ENCODE assay signal across 13 mouse cellular contexts in genomic region chr3:66977811-66978456, GRCm38 (mm10). TPM values are rescaled to one million over a fixed set of nuclear protein-coding genes. Genes with fewer than 3 reads are reported as not detected.
DNase-seq lines count a peak whose midpoint lies in the region; ATAC-seq and TF ChIP-seq lines count a peak whose summit lies in the region.
"Had no signal": no experiment of that assay in that cellular context is flagged by ENCODE, and none has a peak within 500 bp of the region (broad histone marks: within the 10 kb centered on the region; RNA-seq: fewer than 3 reads in every experiment).

No protein-coding gene starts in this region.

- no peaks in the 10 kb centered on the region for H3K9me3 ChIP-seq in forebrain, embryonic 10.5 days
- H3K9me3 ChIP-seq in forebrain, embryonic 16.5 days (ENCODE audit: control insufficient read depth, low read length): no peaks in the 10 kb centered on the region
- H3K9me3 ChIP-seq in midbrain, embryonic 11.5 days (ENCODE audit: control insufficient read depth, low read length): no peaks in the 10 kb centered on the region
- H3K9me3 ChIP-seq in stomach, postnatal 0 days (ENCODE audit: control insufficient read depth, low read length): no peaks in the 10 kb centered on the region
- H3K9me3 ChIP-seq: lung, embryonic 15.5 days had no signal

- peaks cover 100% of the 10 kb centered on the region for H3K27me3 ChIP-seq in forebrain, embryonic 10.5 days (ENCODE audit: poor library complexity, severe bottlenecking)
- H3K27me3 ChIP-seq in forebrain, embryonic 16.5 days (replicated peaks; ENCODE audit: control insufficient read depth, insufficient read depth, low read length): peaks cover 54% of the 10 kb centered on the region
- H3K27me3 ChIP-seq in midbrain, embryonic 11.5 days (ENCODE audit: control insufficient read depth, insufficient read depth, low read length): peaks cover 85% of the 10 kb centered on the region
- peaks cover 35% of the 10 kb centered on the region for H3K27me3 ChIP-seq in stomach, postnatal 0 days (ENCODE audit: control insufficient read depth, insufficient read depth, low read length)

- ATAC-seq in forebrain, embryonic 16.5 days: no peak
- no peak for ATAC-seq in midbrain, embryonic 11.5 days (ENCODE audit: low FRiP score)
- ATAC-seq in stomach, postnatal 0 days (ENCODE audit: low FRiP score, low TSS enrichment): no peak
- no peak for ATAC-seq in erythroblast, adult 5-6 weeks (replicated peaks; ENCODE audit: low FRiP score, poor library complexity, severe bottlenecking)
- ATAC-seq: activated CD4-positive, CD25-positive, alpha-beta regulatory T cell, adult 4 months had no signal

- peak overlapping the region; percentile 43 for H3K4me3 ChIP-seq in forebrain, embryonic 10.5 days
- H3K4me3 ChIP-seq in forebrain, embryonic 16.5 days (replicated peaks; ENCODE audit: low read length): no peak overlapping the region
- peak overlapping the region; percentile 30 for H3K4me3 ChIP-seq in embryonic fibroblast, embryonic 13.5 days (ENCODE audit: insufficient read depth, low read length)
- H3K4me3 ChIP-seq in midbrain, embryonic 11.5 days (ENCODE audit: low read depth, low read length): peak overlapping the region; percentile 49
- no peak overlapping the region for H3K4me3 ChIP-seq in stomach, postnatal 0 days (ENCODE audit: low read depth, low read length)
- H3K4me3 ChIP-seq in layer of hippocampus, adult 2 months: no peak overlapping the region
- H3K4me3 ChIP-seq: lung, embryonic 15.5 days had no signal

- no peak overlapping the region for H3K4me2 ChIP-seq in forebrain, embryonic 16.5 days (ENCODE audit: low read length)
- peak overlapping the region; percentile 42 for H3K4me2 ChIP-seq in midbrain, embryonic 11.5 days
- no peak overlapping the region for H3K4me2 ChIP-seq in stomach, postnatal 0 days (replicated peaks; ENCODE audit: low read depth)

- TF ChIP-seq CTCF in embryonic fibroblast, embryonic 13.5 days (IDR thresholded peaks at IDR 0.05; ENCODE audit: borderline replicate concordance, insufficient read depth, low read length): no peak
- TF ChIP-seq CTCF in stomach, postnatal 0 days (IDR thresholded peaks at IDR 0.05; ENCODE audit: low read depth): no peak
- no peak for TF ChIP-seq CTCF in layer of hippocampus, adult 2 months (conservative IDR thresholded peaks at IDR 0.05)

- TF ChIP-seq EP300 in stomach, postnatal 0 days (optimal IDR thresholded peaks at IDR 0.05): no peak

- no peak overlapping the region for H3K9ac ChIP-seq in forebrain, embryonic 16.5 days (replicated peaks; ENCODE audit: low read depth, low read length)
- H3K9ac ChIP-seq in midbrain, embryonic 11.5 days (ENCODE audit: low read length): peak overlapping the region; percentile 54; the same call in 1 of the 2 replicates
- no peak overlapping the region for H3K9ac ChIP-seq in stomach, postnatal 0 days (ENCODE audit: low read length)
- H3K9ac ChIP-seq: lung, embryonic 15.5 days had no signal

- no peak for DNase-seq in forebrain, embryonic 10.5 days (ENCODE audit: extremely low spot score, low spot score)
- DNase-seq in B cell, adult 2 months: peak; percentile 26 to 27
- DNase-seq in midbrain, embryonic 11.5 days (ENCODE audit: low spot score, missing footprints): peak; percentile 96
- DNase-seq in stomach, postnatal 0 days (ENCODE audit: low spot score): no peak
- no peak for DNase-seq in layer of hippocampus, adult 2 months (ENCODE audit: low spot score in 2 of 2)
- DNase-seq: cerebellum, adult 9-11 months; thymus, postnatal 4 days had no signal

- H3K4me1 ChIP-seq in forebrain, embryonic 10.5 days: peaks cover 59% of the 10 kb centered on the region
- H3K4me1 ChIP-seq in forebrain, embryonic 16.5 days (replicated peaks; ENCODE audit: control insufficient read depth, insufficient read depth, low read length): peaks cover 27% of the 10 kb centered on the region
- no peaks in the 10 kb centered on the region for H3K4me1 ChIP-seq in embryonic fibroblast, embryonic 13.5 days (ENCODE audit: control insufficient read depth, insufficient read depth, low read length)
- H3K4me1 ChIP-seq in midbrain, embryonic 11.5 days (ENCODE audit: control insufficient read depth, insufficient read depth, low read length): peaks cover 16% of the 10 kb centered on the region
- H3K4me1 ChIP-seq in stomach, postnatal 0 days (replicated peaks; ENCODE audit: control insufficient read depth, insufficient read depth): peaks cover 4% of the 10 kb centered on the region; the same call in 1 of the 2 replicates

- no peak overlapping the region for H3K27ac ChIP-seq in forebrain, embryonic 10.5 days
- H3K27ac ChIP-seq in forebrain, embryonic 16.5 days (ENCODE audit: low read length): no peak overlapping the region
- no peak overlapping the region for H3K27ac ChIP-seq in embryonic fibroblast, embryonic 13.5 days (ENCODE audit: insufficient read depth, low read length)
- H3K27ac ChIP-seq in midbrain, embryonic 11.5 days (ENCODE audit: low read depth, low read length): no peak overlapping the region; the same call in 1 of the 2 replicates
- H3K27ac ChIP-seq in stomach, postnatal 0 days (replicated peaks): no peak overlapping the region
- no peak overlapping the region for H3K27ac ChIP-seq in layer of hippocampus, adult 2 months
- H3K27ac ChIP-seq: lung, embryonic 15.5 days had no signal

- no peaks in the 10 kb centered on the region for H3K36me3 ChIP-seq in forebrain, embryonic 10.5 days (replicated peaks)
- no peaks in the 10 kb centered on the region for H3K36me3 ChIP-seq in forebrain, embryonic 16.5 days (ENCODE audit: control insufficient read depth, insufficient read depth)
- no peaks in the 10 kb centered on the region for H3K36me3 ChIP-seq in midbrain, embryonic 11.5 days (ENCODE audit: control insufficient read depth, insufficient read depth, low read length)
- H3K36me3 ChIP-seq in stomach, postnatal 0 days (ENCODE audit: control insufficient read depth, insufficient read depth, low read length): no peaks in the 10 kb centered on the region
- H3K36me3 ChIP-seq: lung, embryonic 15.5 days had no signal

- under 1% methylated on average over 25 of the region's 25 CpGs for WGBS in forebrain, embryonic 10.5 days
- 2% methylated on average over 25 of the region's 25 CpGs for WGBS in forebrain, embryonic 16.5 days
- WGBS in midbrain, embryonic 11.5 days: 1% methylated on average over 25 of the region's 25 CpGs
- 3% methylated on average over 25 of the region's 25 CpGs for WGBS in stomach, postnatal 0 days

- TF ChIP-seq POLR2A in embryonic fibroblast, embryonic 13.5 days (IDR thresholded peaks at IDR 0.05; ENCODE audit: low read depth, low read length): no peak

RNA-seq across cellular contexts. Expression of gene Rsrc1, which starts 3.3 kb away (rescaled TPM):
- 41.3 and 41.6 TPM in 2 replicates for polyA plus RNA-seq in forebrain, embryonic 10.5 days (2016; fragmentation: Nextera tagmentation; extraction: Ambion mirVana)
- 24.3 and 26.3 TPM in 2 replicates for polyA plus RNA-seq in forebrain, embryonic 16.5 days (2015; fragmentation: Nextera tagmentation; extraction: Ambion mirVana)
- polyA plus RNA-seq in embryonic fibroblast, embryonic 13.5 days (2011; ENCODE audit: insufficient read length, low read depth, missing spikeins): 36.5 and 44.9 TPM in 2 replicates
- 59.6 and 61.7 TPM in 2 replicates for polyA plus RNA-seq in midbrain, embryonic 11.5 days (2014; fragmentation: Nextera tagmentation; extraction: Ambion mirVana)
- 15.1 and 15.9 TPM in 2 replicates for polyA plus RNA-seq in stomach, postnatal 0 days (2015; fragmentation: Nextera tagmentation; extraction: Ambion mirVana)
- 10 to 100 TPM; 40.2 to 41.5 TPM for total RNA-seq in layer of hippocampus, adult 2 months (2021)
- total RNA-seq in erythroblast, adult 5-6 weeks (2015; ENCODE audit: low replicate concordance): 5.0 and 6.7 TPM in 2 replicates
- 4.2 and 6.8 TPM in 2 replicates for total RNA-seq in erythroblast, adult 5-6 weeks (2017; ENCODE audit: low replicate concordance)

RNA-seq across cellular contexts. Expression of gene Shox2, which starts 3.6 kb away (rescaled TPM):
- 3.4 and 6.6 TPM in 2 replicates for polyA plus RNA-seq in forebrain, embryonic 10.5 days (2016; fragmentation: Nextera tagmentation; extraction: Ambion mirVana)
- 1.0 TPM in 2 replicates for polyA plus RNA-seq in forebrain, embryonic 16.5 days (2015; fragmentation: Nextera tagmentation; extraction: Ambion mirVana)
- polyA plus RNA-seq in embryonic fibroblast, embryonic 13.5 days (2011; ENCODE audit: insufficient read length, low read depth, missing spikeins): 22.3 and 46.0 TPM in 2 replicates
- 54.3 and 57.8 TPM in 2 replicates for polyA plus RNA-seq in midbrain, embryonic 11.5 days (2014; fragmentation: Nextera tagmentation; extraction: Ambion mirVana)
- 0.05 and 0.18 TPM in 2 replicates for polyA plus RNA-seq in stomach, postnatal 0 days (2015; fragmentation: Nextera tagmentation; extraction: Ambion mirVana)
- under 1 TPM in 1 of 2 experiments, not detected in 1; 0.87 TPM for total RNA-seq in layer of hippocampus, adult 2 months (2021)
- total RNA-seq in erythroblast, adult 5-6 weeks (2015; ENCODE audit: low replicate concordance): not detected in 2 replicates
- total RNA-seq in erythroblast, adult 5-6 weeks (2017; ENCODE audit: low replicate concordance): not detected in 2 replicates
- polyA plus RNA-seq: activated CD4-positive, CD25-positive, alpha-beta regulatory T cell, adult 4 months; large intestine, adult 2 months had no signal

Comparison
In these comparisons a context has a peak if more than half of its experiments do, and no peak if none do; other contexts are left out.
1. H3K4me3 ChIP-seq: peak in forebrain, embryonic 10.5 days (single experiment), embryonic fibroblast, embryonic 13.5 days (single experiment) and midbrain, embryonic 11.5 days (single experiment); none in forebrain, embryonic 16.5 days (single experiment), stomach, postnatal 0 days (single experiment) and layer of hippocampus, adult 2 months (single experiment).
2. DNase-seq: peak in B cell, adult 2 months (2 of 2) and midbrain, embryonic 11.5 days (single experiment); none in forebrain, embryonic 10.5 days (single experiment), stomach, postnatal 0 days (single experiment) and layer of hippocampus, adult 2 months (0 of 2).